Mouse (Mus musculus) ES-E14 (cell line): ENCODE data around the gene Dhh.

Experiments
- CHD2 ChIP-seq: IDR thresholded peaks from 2 replicates; pipeline ENCODE4 v1.6.1; 2014; ENCODE audit warnings: mild to moderate bottlenecking, low read depth, low read length, inconsistent platforms
- ZNF384 ChIP-seq: IDR thresholded peaks from 2 replicates; pipeline ENCODE4 v1.6.1; 2012; ENCODE audit warnings: low read depth, low read length, inconsistent platforms

- TF ChIP-seq ZNF384 (no peak), CHD2 (no peak)
These were observed 31.0 kb downstream of the Dhh start for GRCm38 (mm10) chr15:98867321-98867720.
